8 mouse cellular contexts compared by ENCODE assay signal in genomic region chr2:117838387-117838786, GRCm38 (mm10).
A peak's percentile ranks its signal among the peaks of the same experiment; 100 is the strongest.
DNase-seq lines count a peak whose midpoint lies in the region; ATAC-seq and TF ChIP-seq lines count a peak whose summit lies in the region.

No protein-coding gene starts in this region.

- H3K9ac ChIP-seq in heart, adult 2 months (ENCODE audit: low read depth, low read length): no peak overlapping the region
- H3K9ac ChIP-seq in liver, postnatal 0 days (replicated peaks): no peak overlapping the region

- H3K27ac ChIP-seq in heart, adult 2 months: peak overlapping the region; percentile 39
- no peak overlapping the region; the same call in 1 of the 2 replicates for H3K27ac ChIP-seq in liver, postnatal 0 days (ENCODE audit: low read depth)

- no peaks in the 10 kb centered on the region for H3K79me2 ChIP-seq in heart, adult 2 months (replicated peaks; ENCODE audit: control insufficient read depth, insufficient read depth, low read length)

- peak; percentile 41 for DNase-seq in urinary bladder, postnatal 14 days (ENCODE audit: low spot score)
- DNase-seq in urinary bladder, postnatal 10 days (ENCODE audit: low spot score): no peak
- DNase-seq in heart, adult 2 months: peak; percentile 32 to 55
- DNase-seq in liver, postnatal 0 days: peak; percentile 42
- DNase-seq in urinary bladder, postnatal 36 days (ENCODE audit: low spot score in 2 of 2): peak; percentile 35 to 54
- no peak for DNase-seq in left cerebral cortex, adult 9 months (ENCODE audit: low spot score in 2 of 2)
- no peak for DNase-seq in cerebellum, adult 8-10 months
- no peak for DNase-seq in frontal cortex, adult 2 months (ENCODE audit: extremely low spot score in 1 of 2, low spot score in 1 of 2)

- intact Hi-C loops in heart, adult 2 months (cut with DNase I): loop anchor here (5.0 kb wide), 1 partner anchor 274 kb away; the partner anchor contains the start of gene Thbs1

- H3K4me3 ChIP-seq in heart, adult 2 months: no peak overlapping the region
- no peak overlapping the region for H3K4me3 ChIP-seq in liver, postnatal 0 days (ENCODE audit: low read depth, low read length)

- no peaks in the 10 kb centered on the region for H3K9me3 ChIP-seq in liver, postnatal 0 days (ENCODE audit: low read length)

- peak; percentile 99 for ATAC-seq in liver, postnatal 0 days

- no peaks in the 10 kb centered on the region for H3K27me3 ChIP-seq in heart, adult 2 months (ENCODE audit: control insufficient read depth, insufficient read depth, low read length)
- no peaks in the 10 kb centered on the region for H3K27me3 ChIP-seq in liver, postnatal 0 days (ENCODE audit: insufficient read depth, low read length)

- H3K4me2 ChIP-seq in liver, postnatal 0 days (ENCODE audit: low read depth, low read length): no peak overlapping the region

- WGBS in heart, adult 2 months: 22% methylated on average over 2 of the region's 2 CpGs
- WGBS in liver, postnatal 0 days (ENCODE audit: insufficient replicate concordance): 25% methylated on average over 2 of the region's 2 CpGs

- TF ChIP-seq POLR2A in heart, adult 2 months (IDR thresholded peaks at IDR 0.05; ENCODE audit: insufficient read depth, low read depth, low read length): no peak

- 0 out of 2 replicates have a peak, but pooled peaks have one; percentile 57 for TF ChIP-seq EP300 in heart, adult 2 months (IDR thresholded peaks at IDR 0.05; ENCODE audit: insufficient read depth, low read depth, low read length)
- peak; percentile 77 for TF ChIP-seq EP300 in liver, postnatal 0 days (IDR thresholded peaks at IDR 0.05; ENCODE audit: low read depth)

- H3K4me1 ChIP-seq in heart, adult 2 months (ENCODE audit: control insufficient read depth, insufficient read depth, low read length): peaks cover 3% of the 10 kb centered on the region
- H3K4me1 ChIP-seq in liver, postnatal 0 days (ENCODE audit: insufficient read depth): peaks cover 6% of the 10 kb centered on the region

- no peak for TF ChIP-seq CTCF in heart, adult 2 months (IDR thresholded peaks at IDR 0.05)
- no peak for TF ChIP-seq CTCF in liver, postnatal 0 days (IDR thresholded peaks at IDR 0.05; ENCODE audit: low read depth)

- H3K36me3 ChIP-seq in heart, adult 2 months (ENCODE audit: control insufficient read depth, insufficient read depth, low read length): no peaks in the 10 kb centered on the region
- no peaks in the 10 kb centered on the region for H3K36me3 ChIP-seq in liver, postnatal 0 days (replicated peaks; ENCODE audit: insufficient read depth, low read length)

Comparison
In these comparisons a context has a peak if more than half of its experiments do, and no peak if none do; other contexts are left out.
1. DNase-seq: peak in urinary bladder, postnatal 14 days (single experiment), heart, adult 2 months (2 of 2), liver, postnatal 0 days (single experiment) and urinary bladder, postnatal 36 days (2 of 2); none in urinary bladder, postnatal 10 days (single experiment), left cerebral cortex, adult 9 months (0 of 2), cerebellum, adult 8-10 months (single experiment) and frontal cortex, adult 2 months (0 of 2).